Mouse (Mus musculus) embryonic facial prominence, embryonic 11.5 days (tissue): ENCODE results near the gene Mup3. TPM values are rescaled to one million over a fixed set of nuclear protein-coding genes. Genes with fewer than 3 reads are reported as not detected.
A peak's percentile ranks its signal among the peaks of the same experiment; 100 is the strongest.
"Not testable (repeated sequence)": the region's sequence is repeated elsewhere in the genome, so short reads cannot be mapped to it uniquely, and the experiment has no call there.

Experiments
- ATAC-seq: fragments of 200-750 bp; cut with Nextera tagmentation; replicated peaks from 2 replicates; pipeline ENCODE4 v1.8.0; 2017; ENCODE audit warnings: low read depth; ENCODE audit not compliant: insufficient number of reproducible peaks, low FRiP score, low TSS enrichment
- DNase-seq: peaks from one replicate; pipeline ENCODE4 v3.0.0-alpha.2; 2015; ENCODE audit warnings: low spot score
- H3K27ac ChIP-seq: fragments of 300-500 bp; sonication (generic); replicated peaks from 2 replicates; pipeline ENCODE4 v1.5.1; 2014; ENCODE audit warnings: mild to moderate bottlenecking, low read depth, low read length, control low read depth
- H3K27me3 ChIP-seq: fragments of 300-500 bp; sonication (generic); 2 replicates; pipeline ENCODE4 v1.6.1; 2014; ENCODE audit warnings: mild to moderate bottlenecking, low read length, moderate library complexity, mixed read lengths; ENCODE audit not compliant: control insufficient read depth, insufficient read depth
- H3K36me3 ChIP-seq: fragments of 300-500 bp; sonication (generic); replicated peaks from 2 replicates; pipeline ENCODE4 v1.6.1; 2014; ENCODE audit warnings: low read depth, mild to moderate bottlenecking, low read length, moderate library complexity, mixed read lengths; ENCODE audit not compliant: control insufficient read depth, insufficient read depth
- H3K4me1 ChIP-seq: fragments of 300-500 bp; sonication (generic); 2 replicates; pipeline ENCODE4 v1.6.1; 2014; ENCODE audit warnings: low read length, mixed read lengths; ENCODE audit not compliant: control insufficient read depth, insufficient read depth
- H3K4me2 ChIP-seq: fragments of 300-500 bp; sonication (generic); 2 replicates; pipeline ENCODE4 v1.6.1; 2014; ENCODE audit warnings: low read depth, mild to moderate bottlenecking, control low read depth, low read length, moderate library complexity
- H3K4me3 ChIP-seq: fragments of 300-500 bp; sonication (generic); 2 replicates; pipeline ENCODE4 v1.5.1; 2014; ENCODE audit warnings: low read depth, low read length, control low read depth
- H3K9ac ChIP-seq: fragments of 300-500 bp; sonication (generic); replicated peaks from 2 replicates; pipeline ENCODE4 v1.6.1; 2014; ENCODE audit warnings: mild to moderate bottlenecking, control low read depth, low read length
- H3K9me3 ChIP-seq: fragments of 300-500 bp; sonication (generic); replicated peaks from 2 replicates; pipeline ENCODE4 v1.6.1; 2016; ENCODE audit warnings: mild to moderate bottlenecking, low read length, inconsistent platforms, mixed read lengths; ENCODE audit not compliant: control insufficient read depth
- WGBS: fragments of 180-500 bp; shearing (Covaris S2); extraction: QIAGEN DNeasy Blood & Tissue Kit; methylation state at CpG from one replicate; pipeline ENCODE4 v1.1.7; 2014; 5-methylcytosine and 5-hydroxymethylcytosine counted together
- polyA plus RNA-seq: library from polyadenylated mRNA; unstranded; fragments of >200 nt; fragmentation: Nextera tagmentation; extraction: Ambion mirVana; gene quantifications from 2 replicates; pipeline ENCODE4 v1.2.1, GENCODE M21; 2014

Gene Mup3
- polyA plus RNA-seq, result not detected in 2 replicates

DNA sequence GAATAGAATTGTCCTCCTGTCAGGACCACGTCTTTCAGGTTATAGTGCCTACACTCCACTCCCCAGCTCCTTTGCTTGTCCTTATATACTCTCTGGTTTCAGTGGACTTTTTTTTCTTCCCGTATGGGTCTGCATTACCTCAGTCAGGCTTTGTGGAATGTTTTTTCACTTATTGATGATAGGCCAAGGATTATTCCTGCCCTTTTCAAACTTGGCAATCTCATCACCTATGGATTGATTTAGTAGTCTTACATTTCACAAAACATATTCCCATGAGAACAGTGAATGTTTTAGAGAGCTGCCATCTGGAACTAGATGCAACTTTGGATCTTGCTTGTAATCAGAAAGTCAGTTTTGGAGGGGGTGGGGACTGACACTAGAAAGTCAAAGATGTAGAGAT is at the start of gene Mup3:
TSS of gene Mup3 (minus strand) at position 102 of the 400 bp plus-strand sequence.
- Histone ChIP-seq H3K4me1 (no peaks in the 10 kb centered on the region), H3K9me3 (no peaks in the 10 kb centered on the region), H3K9ac (no peak within 1 kb of the TSS), H3K4me2 (no peak within 1 kb of the TSS), H3K27ac (no peak within 1 kb of the TSS), H3K4me3 (no peak within 1 kb of the TSS), H3K27me3 (no peaks in the 10 kb centered on the region), H3K36me3 (no peaks in the 10 kb centered on the region)
- ATAC-seq (no peak), DNase-seq (no peak)
- WGBS, result 82% methylated on average over 2 of the region's 2 CpGs

DNA sequence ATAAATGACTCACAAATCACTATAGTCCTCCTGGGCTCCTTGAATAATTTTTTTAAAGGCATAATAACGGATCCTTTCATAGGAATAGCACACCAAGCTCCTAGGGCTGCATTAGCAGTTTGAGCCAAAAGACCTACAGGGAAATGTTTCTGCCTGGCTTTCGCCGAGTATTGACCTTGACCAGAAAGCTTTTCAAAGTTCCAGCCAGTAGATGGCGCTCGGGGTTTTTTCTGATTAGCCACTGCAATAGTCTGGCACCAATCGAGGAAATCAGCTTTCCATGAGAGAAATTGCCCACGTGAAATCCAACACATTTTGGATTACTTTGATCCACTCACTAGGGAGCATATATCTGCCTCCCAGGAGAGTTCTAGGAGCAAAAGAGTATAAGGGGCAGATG is 46.6 kb upstream of the Mup3 start:
- ATAC-seq (no peak), DNase-seq (peak; percentile 9)

DNA sequence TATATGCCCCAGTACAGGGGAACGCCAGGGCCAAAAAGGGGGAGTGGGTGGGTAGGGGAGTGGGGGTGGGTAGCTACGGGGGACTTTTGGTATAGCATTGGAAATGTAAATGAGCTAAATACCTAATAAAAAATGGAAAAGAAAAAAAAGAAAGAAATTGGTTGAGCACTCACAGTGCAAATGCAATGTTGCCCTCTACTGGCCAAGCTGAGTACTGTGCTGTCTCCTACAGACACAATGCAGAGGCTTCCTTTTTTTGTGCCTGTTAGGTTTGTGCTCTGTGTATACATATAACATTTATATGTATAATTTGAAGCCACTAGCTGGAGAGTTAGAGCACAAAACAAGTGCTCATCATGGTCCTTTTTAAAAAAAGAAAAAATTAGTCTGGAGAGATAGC is 16.2 kb upstream of the Mup3 start:
- 68% methylated on average over 2 of the region's 2 CpGs for WGBS

More for the DNA sequence above, 46.6 kb upstream of the Mup3 start:
- Histone ChIP-seq H3K9ac (no peak overlapping the region), H3K36me3 (no peaks in the 10 kb centered on the region), H3K4me2 (no peak overlapping the region), H3K9me3 (0 out of 2 replicates have a peak, but pooled peaks cover 2% of the 10 kb centered on the region), H3K27ac (no peak overlapping the region), H3K27me3 (no peaks in the 10 kb centered on the region), H3K4me1 (no peaks in the 10 kb centered on the region), H3K4me3 (no peak overlapping the region)
- 71% methylated on average over 7 of the region's 7 CpGs for WGBS

GRCm38 (mm10) chr4:62087953-62088352 is 811 bp upstream of the Mup3 start:
- no peaks in the 10 kb centered on the region for H3K36me3 ChIP-seq
- DNase-seq (no peak), ATAC-seq (no peak)
- WGBS, result 93% methylated on average over 2 of the region's 2 CpGs
- H3K27ac ChIP-seq, result no peak overlapping the region
- H3K4me1 ChIP-seq, result no peaks in the 10 kb centered on the region
- no peaks in the 10 kb centered on the region for H3K27me3 ChIP-seq
- no peak overlapping the region for H3K4me2 ChIP-seq
- H3K4me3 ChIP-seq, result no peak overlapping the region
- no peaks in the 10 kb centered on the region for H3K9me3 ChIP-seq
- no peak overlapping the region for H3K9ac ChIP-seq

More for the DNA sequence above, 16.2 kb upstream of the Mup3 start:
- not testable (repeated sequence) for H3K27me3 ChIP-seq, H3K4me2 ChIP-seq, H3K4me3 ChIP-seq, ATAC-seq, H3K9me3 ChIP-seq, H3K27ac ChIP-seq, H3K36me3 ChIP-seq, H3K9ac ChIP-seq, H3K4me1 ChIP-seq
- DNase-seq, result peak; percentile 59

GRCm38 (mm10) chr4:62082755-62083154 is 4.4 kb downstream of the Mup3 start:
- H3K4me1 ChIP-seq, result no peaks in the 10 kb centered on the region
- DNase-seq (no peak), ATAC-seq (no peak)
- no peak overlapping the region for H3K4me3 ChIP-seq
- H3K27ac ChIP-seq, result no peak overlapping the region
- no peaks in the 10 kb centered on the region for H3K36me3 ChIP-seq
- no peak overlapping the region for H3K4me2 ChIP-seq
- H3K27me3 ChIP-seq, result no peaks in the 10 kb centered on the region
- H3K9ac ChIP-seq, result no peak overlapping the region
- no peaks in the 10 kb centered on the region for H3K9me3 ChIP-seq

GRCm38 (mm10) chr4:62075126-62075525 is 12.0 kb downstream of the Mup3 start:
- Histone ChIP-seq H3K36me3 (no peaks in the 10 kb centered on the region), H3K4me1 (no peaks in the 10 kb centered on the region), H3K4me2 (no peak overlapping the region), H3K9me3 (no peaks in the 10 kb centered on the region), H3K27me3 (no peaks in the 10 kb centered on the region), H3K9ac (no peak overlapping the region), H3K27ac (no peak overlapping the region), H3K4me3 (no peak overlapping the region)
- ATAC-seq (no peak), DNase-seq (no peak)
- WGBS, result 64% methylated on average over 3 of the region's 3 CpGs

GRCm38 (mm10) chr4:62054780-62055179 is 32.4 kb downstream of the Mup3 start:
- H3K9ac ChIP-seq, H3K27me3 ChIP-seq, H3K4me2 ChIP-seq, H3K36me3 ChIP-seq, H3K4me3 ChIP-seq, H3K9me3 ChIP-seq, H3K4me1 ChIP-seq, H3K27ac ChIP-seq, DNase-seq, ATAC-seq: not testable (repeated sequence)
- WGBS, result 87% methylated on average over 2 of the region's 2 CpGs

DNA sequence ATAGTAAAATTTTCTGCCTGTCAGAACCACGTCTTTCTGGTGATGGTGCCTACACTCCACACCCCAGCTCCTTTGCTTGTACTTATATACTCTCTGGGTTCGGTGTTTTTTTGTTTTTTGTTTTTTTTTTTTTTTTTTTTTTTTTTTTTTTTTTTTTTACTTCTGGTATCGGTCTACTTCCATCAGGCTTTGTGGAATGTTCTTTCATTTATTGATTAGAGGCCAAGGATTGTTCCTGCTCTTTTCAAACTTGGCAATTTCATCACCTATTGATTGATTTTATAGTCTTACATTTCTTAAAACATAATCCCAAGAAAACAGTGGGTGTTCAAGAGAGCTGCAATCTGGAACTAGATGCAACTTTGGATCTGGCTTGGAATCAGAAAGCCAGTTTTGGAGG is 33.1 kb downstream of the Mup3 start, which contains the start of gene Mup20:
TSS of gene Mup20 (minus strand) at position 101 of the 400 bp plus-strand sequence.
- 94% methylated on average over 2 of the region's 3 CpGs for WGBS

More for the DNA sequence above, 33.1 kb downstream of the Mup3 start, which contains the start of gene Mup20:
- H3K9me3 ChIP-seq, H3K27ac ChIP-seq, H3K36me3 ChIP-seq, ATAC-seq, H3K4me2 ChIP-seq, H3K27me3 ChIP-seq, DNase-seq, H3K4me3 ChIP-seq, H3K9ac ChIP-seq, H3K4me1 ChIP-seq: not testable (repeated sequence)
